ENCODE assay signal across 9 mouse cellular contexts in the genomic region with DNA sequence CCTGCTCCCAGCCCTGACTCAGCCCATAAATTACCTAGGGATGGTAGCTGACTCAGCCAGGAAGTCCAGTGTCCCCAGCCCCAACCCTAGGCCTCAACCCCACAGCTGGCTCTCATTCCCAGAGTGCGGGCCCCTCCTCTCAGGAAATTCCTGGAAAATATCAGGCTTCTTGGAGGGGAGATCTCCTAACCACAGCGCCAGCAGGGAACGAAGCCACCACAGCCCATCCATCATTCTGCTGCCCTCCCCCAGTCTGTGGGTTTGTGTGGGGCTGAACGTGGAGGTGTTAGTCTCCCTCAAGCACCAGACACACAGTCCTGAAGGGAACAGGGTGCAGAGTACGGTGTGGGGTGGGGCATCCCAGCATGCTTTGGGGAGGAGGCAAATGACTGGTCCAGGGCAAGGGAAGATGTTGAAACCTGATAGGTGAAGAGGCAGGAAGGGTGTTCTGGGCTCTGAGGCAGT.
DNase-seq lines count a peak whose midpoint lies in the region; ATAC-seq and TF ChIP-seq lines count a peak whose summit lies in the region.
"Had no signal": no experiment of that assay in that cellular context is flagged by ENCODE, and none has a peak within 500 bp of the region (broad histone marks: within the 10 kb centered on the region; RNA-seq: fewer than 3 reads in every experiment).

No protein-coding gene starts in this region.

- H3K27me3 ChIP-seq in heart, embryonic 12.5 days (replicated peaks) = no peaks in the 10 kb centered on the region

- no peaks in the 10 kb centered on the region for H3K36me3 ChIP-seq in heart, embryonic 12.5 days

- peak; percentile 59 for DNase-seq in kidney, adult 11 months
- DNase-seq in kidney, adult 18-20 months = no peak
- DNase-seq in kidney, postnatal 36 days = peak; percentile 59 to 62
- DNase-seq in right cerebral cortex, postnatal 36 days (ENCODE audit: low spot score in 2 of 2) = no peak
- no peak for DNase-seq in layer of hippocampus, adult 2 months (ENCODE audit: low spot score in 2 of 2)
- no peak for DNase-seq in spleen, postnatal 36 days (ENCODE audit: low spot score in 2 of 2)

- H3K4me3 ChIP-seq in heart, embryonic 12.5 days = no peak overlapping the region
- H3K4me3 ChIP-seq in layer of hippocampus, adult 2 months = no peak overlapping the region

- H3K4me2 ChIP-seq in heart, embryonic 12.5 days = no peak overlapping the region

- H3K27ac ChIP-seq in heart, embryonic 12.5 days (ENCODE audit: poor library complexity, severe bottlenecking) = peak overlapping the region; percentile 56
- H3K27ac ChIP-seq in layer of hippocampus, adult 2 months = no peak overlapping the region
- H3K27ac ChIP-seq: liver, embryonic 14.5 days had no signal

- ATAC-seq in heart, embryonic 12.5 days (ENCODE audit: insufficient number of reproducible peaks, low FRiP score) = peak; percentile 73
- peak; percentile 20; the same call in 1 of the 2 replicates for ATAC-seq in monocyte, adult 5-6 weeks (replicated peaks; ENCODE audit: insufficient number of reproducible peaks, low FRiP score, low TSS enrichment, poor library complexity, severe bottlenecking)

- no peak for TF ChIP-seq CTCF in layer of hippocampus, adult 2 months (conservative IDR thresholded peaks at IDR 0.05)

- H3K9ac ChIP-seq in heart, embryonic 12.5 days = no peak overlapping the region
- H3K9ac ChIP-seq: liver, embryonic 14.5 days had no signal

- WGBS in heart, embryonic 12.5 days = 32% methylated on average over 5 of the region's 5 CpGs

- peaks cover 21% of the 10 kb centered on the region for H3K9me3 ChIP-seq in heart, embryonic 12.5 days (replicated peaks)

- peaks cover 24% of the 10 kb centered on the region for H3K4me1 ChIP-seq in heart, embryonic 12.5 days (replicated peaks)

Comparison
In these comparisons a context has a peak if more than half of its experiments do, and no peak if none do; other contexts are left out.
1. DNase-seq: peak in kidney, adult 11 months (single experiment) and kidney, postnatal 36 days (2 of 2); none in kidney, adult 18-20 months (single experiment), right cerebral cortex, postnatal 36 days (0 of 2), layer of hippocampus, adult 2 months (0 of 2) and spleen, postnatal 36 days (0 of 2).